Mouse (Mus musculus) monocyte, adult 2 months (primary cell): ENCODE results near the gene Gm21060.
"Not testable (repeated sequence)": the region's sequence is repeated elsewhere in the genome, so short reads cannot be mapped to it uniquely, and the experiment has no call there.

Source experiments
- DNase-seq, 2 experiments: peaks; one replicate each; pipeline ENCODE4 v3.0.0; 2022; ENCODE audit warnings: low spot score in 2 of 2, low read depth in 1 of 2

Gene Gm21060

DNA sequence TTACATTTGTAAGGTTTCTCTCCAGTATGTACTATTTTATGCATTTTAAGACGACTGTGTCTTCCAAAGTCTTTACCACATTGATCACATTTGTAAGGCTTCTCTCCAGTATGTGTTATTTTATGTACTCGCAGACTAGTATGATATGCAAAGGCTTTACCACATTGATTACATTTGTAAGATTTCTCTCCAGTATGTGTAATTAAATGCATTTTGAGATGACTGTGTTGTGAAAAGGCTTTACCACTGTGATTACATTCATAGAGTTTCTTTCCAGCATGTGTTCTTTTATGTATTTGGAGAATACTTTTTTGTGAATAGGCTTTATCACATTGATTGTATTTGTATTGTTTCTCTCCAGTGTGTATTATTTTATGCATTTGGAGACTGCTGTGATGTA is at the start of gene Gm21060:
Gene Gm21060, minus strand, starts transcription at position 101 of the 400 bp plus-strand sequence.
- no peak for DNase-seq

DNA sequence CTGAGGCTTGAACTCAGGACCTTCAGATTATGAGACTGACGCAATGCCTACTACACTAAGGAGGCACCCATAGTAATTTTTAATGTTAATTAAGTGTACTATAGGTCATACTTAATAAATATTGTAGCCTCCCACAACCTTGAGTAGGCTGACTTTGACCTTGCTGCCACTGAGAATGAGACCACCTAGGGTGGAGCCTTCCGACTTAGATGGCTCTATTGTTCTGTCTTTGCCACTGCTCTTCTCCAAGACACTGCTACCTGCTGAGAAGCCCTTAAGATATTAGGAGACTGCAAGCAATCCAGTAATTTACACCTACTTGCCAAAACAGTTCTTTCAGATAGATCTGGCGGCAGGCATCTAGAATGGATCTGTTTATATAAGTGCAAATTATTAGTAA is 24.0 kb upstream of the Gm21060 start:
- DNase-seq = not testable (repeated sequence)

DNA sequence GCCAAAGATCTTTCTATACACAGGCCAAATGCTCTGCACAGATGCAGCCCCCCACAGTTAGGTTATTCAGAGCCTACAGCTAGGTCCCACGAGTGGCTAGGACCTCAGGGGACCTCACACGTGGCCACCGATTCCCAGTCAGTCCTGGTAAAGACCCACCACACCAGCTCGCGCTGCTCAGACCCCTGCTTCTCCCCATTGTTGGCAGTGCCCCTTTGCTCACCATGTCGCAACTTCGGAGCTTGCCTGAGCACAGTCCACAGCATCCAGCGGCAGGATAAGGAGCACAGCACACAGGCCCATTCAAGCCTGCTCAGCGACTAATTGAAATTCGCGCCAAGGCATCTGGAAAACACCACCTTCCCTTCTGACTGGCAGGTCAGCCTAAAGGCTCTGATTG is 16.3 kb upstream of the Gm21060 start:
- DNase-seq = not testable (repeated sequence)

DNA sequence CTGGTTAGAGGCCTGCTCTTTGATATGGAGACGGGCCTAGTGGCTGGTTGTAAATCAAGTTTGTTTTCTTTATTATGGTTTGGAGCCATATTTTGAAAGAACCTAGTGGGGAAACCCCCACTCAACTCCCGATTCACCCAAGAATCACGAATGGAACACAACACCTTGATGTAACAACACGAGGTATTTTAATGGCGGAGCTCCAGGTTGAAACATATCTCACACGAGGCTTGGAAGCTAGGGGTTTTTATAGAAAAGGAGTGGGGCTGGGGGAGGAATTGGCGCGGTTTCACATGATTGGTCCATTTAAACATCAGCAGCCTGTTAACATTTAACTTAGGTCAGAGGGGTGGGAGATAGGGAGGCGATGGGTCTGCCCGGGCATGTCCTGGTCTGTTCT is 15.5 kb upstream of the Gm21060 start:
- DNase-seq = not testable (repeated sequence)

DNA sequence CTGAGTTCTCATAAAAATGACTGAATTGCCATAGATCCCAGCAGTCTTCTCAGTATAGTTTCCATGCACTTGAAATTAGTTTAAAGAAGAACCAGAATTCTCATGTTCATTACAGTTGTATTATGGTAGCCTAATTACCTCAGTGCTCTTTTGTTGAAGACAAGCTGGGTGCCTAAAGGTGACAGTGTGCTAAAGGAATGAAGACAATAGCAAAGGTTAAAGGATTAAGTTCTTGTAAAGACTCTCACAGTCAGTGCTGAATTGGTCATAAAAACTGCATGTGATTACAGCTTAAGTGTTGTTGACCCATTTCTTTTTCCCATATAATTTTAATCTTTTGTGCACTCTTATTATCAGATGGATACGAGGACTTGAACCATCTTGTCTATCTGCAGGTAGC is 11.2 kb upstream of the Gm21060 start:
- DNase-seq = not testable (repeated sequence)

DNA sequence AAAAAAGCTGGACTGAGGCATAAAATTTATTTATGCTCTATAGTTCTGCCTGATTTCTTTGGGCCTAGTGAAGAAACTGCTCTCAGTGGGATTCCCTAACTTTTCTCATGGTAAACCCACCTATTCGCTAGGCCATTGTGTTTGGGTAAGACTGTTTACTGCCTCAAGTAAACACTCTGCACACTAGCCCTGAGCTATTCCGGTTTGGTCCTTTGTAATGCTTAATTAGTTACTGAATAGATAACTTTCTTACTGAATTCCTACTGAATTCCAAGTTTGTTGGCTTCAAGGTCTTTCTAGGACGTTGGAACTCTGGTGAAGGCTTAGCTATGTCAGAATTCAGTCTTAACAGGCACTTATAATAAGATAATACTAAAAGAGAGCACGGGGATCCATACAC is 11.8 kb downstream of the Gm21060 start:
- not testable (repeated sequence) for DNase-seq

DNA sequence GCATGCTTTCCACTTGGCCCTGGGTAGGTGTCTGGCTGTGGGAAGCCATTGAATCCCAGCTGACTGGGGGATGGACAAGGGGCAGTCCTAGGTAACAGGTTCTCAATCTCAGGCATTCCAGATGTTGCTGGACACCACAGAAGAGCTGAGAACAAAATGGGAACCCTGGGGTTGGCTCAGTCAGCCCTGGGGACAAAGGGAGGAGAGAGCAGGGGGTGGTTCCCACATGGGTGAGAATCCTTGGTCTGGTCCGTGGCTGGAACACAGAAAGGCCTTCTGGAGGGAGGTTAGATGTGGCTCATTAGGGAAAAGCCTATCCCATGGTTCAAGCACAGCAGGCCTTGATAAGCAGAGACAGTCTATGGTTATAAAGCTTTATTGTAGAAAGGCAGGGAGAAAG is 13.3 kb downstream of the Gm21060 start:
- DNase-seq = no peak

DNA sequence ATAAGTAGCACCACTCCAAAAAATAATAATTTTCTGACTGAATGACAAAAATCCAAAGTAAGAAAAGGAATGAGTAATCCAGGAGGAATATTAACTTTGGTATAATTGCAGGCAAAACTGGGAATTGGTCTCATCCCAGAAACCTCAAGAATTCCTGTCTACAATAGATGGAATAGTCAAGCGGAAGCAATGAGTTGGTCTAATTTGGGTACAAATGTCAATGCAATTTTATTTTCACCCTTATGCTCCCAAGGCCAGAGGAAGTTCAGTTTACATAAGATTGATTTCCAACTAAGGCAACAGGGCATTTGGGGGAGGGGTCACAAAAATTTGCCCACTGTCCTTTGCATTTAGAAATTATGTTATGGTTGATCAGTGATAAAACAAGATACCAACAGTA is 21.4 kb downstream of the Gm21060 start:
- no peak for DNase-seq

DNA sequence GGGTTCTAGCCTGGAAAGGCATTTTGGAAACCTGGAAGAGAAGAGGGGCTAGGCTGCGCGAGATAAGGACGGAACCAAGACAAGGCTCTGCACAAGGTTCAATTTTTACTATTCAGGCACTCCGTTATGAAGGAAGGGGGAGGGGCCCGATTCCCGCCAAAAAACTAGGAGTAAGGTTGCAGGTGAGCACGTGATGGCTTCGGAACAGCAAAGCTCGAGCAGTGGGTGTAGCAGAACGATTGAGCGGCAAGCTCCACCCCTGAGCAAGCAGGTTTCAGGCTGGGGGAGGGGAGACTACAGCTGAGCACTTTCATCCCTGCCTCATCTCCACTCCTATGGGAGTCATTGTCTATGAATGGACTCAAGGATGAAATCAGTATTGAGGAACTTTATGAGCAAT is 27.7 kb downstream of the Gm21060 start:
- not testable (repeated sequence) for DNase-seq

DNA sequence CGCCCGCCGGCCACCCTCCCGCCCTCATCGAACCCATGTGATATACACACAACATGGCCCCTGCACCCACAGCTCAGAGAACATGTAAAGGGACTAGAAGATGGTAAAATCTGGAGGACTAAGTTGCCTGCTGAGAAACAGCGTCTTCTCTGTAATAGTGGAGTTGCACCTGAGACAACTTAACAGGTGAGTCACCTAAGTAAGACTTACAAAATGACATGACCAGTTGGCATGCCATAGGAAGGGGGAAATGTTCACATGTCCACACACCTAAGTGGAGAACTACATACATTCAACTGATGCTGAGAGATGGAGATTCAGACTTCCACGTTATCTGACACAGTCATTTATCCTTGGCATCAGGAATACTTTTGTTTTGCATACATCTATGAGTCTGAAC is 29.7 kb downstream of the Gm21060 start:
- DNase-seq = no peak

DNA sequence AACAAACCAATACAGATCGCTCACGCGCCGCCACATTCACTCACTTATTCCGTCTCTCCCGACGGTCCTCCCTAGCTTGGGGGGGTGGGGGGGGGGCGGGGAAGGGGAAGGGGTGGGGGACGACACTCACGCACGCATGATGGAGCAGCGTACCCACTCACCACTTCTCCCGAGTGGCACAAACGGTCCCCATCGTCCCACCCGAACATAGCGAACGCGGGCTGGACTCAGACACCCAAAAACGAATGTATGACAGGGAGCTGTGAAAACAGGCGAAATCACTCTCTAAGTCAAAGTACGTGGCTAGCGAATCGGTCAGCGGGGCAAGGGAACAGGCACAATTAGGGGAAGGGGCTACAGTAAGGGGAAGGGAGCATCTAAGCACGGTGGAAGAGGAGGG is 30.2 kb downstream of the Gm21060 start:
- no peak for DNase-seq

DNA sequence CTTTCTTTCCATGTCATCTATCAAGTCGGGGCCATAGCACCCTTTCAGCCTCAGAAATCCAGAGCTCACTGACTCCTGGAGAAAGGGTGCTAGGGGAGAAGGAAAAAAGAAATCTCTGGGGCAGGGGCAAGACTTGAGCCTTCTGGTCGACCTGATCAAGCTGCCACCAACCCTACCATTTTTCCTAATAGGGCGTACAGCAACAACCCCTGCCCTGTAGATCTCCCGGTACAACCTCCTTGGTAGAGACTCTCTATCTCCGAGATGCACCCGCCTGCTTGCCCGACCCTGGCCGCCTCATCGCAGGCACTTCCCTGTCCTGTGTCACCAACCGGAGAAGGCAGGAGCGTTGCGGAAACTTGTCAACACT is 30.6 kb downstream of the Gm21060 start:
- DNase-seq = peak in 1 of 2 experiments; percentile 38

DNA sequence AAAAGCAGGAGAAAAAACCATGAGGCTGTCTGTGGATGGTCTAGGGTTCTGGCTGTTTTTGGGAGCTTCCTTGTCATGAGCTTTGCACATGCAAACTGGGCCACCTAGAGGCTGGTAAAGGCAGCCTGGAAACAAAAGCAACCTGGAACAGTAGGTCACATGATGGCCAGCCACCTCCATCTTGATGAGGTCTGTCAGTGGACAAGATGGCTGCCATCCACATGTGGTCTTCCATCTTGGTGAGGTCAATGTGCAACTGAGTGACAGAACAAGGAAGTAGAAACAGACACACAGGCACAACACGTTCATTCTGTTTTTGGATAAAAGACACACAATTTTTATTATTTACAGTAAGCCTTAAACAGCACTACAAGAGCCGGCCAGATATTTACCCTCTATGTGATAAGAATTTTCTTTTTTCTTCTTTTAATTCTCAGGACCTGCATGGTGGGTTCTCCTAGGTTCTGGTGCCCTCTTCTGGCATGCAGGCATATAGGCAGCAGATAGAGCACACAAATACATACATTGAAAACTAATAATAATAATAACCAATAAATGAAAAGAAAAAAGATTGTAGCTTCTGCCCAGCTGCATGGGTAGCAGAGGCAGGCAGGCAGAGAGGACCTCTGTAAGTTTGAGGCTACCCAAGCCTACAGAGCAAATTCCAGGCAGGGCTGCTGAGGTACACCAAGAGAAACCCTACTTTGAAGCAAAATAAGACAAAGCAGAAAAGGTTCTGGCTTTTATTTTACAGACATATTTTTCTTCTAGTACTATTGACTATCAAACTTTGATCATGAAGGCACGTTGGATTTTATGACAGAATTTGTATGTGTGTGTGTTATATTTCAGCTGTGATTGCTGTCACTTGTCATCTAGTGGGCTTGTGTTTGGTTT is 31.3 kb downstream of the Gm21060 start:
- peak; percentile 76 to 81 for DNase-seq

DNA sequence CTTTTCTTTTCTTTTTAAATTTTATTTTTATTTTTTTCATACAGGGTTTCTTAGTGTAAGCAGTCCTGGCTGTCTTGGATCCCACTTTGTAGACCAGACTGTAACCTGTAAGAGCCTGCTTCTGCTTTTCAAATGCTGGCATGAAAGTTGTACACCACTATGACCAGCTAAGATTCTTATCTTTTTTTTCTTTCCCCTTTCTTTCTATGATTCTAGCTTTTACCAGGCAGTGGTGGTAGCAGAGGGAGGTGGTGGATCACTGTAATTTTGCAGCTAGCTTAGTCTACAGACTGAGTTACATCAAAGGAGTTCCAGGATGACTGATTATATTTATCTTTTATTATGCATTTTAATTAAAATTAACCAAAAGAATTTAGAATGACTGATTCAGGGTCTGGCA is 31.9 kb downstream of the Gm21060 start:
- no peak for DNase-seq

DNA sequence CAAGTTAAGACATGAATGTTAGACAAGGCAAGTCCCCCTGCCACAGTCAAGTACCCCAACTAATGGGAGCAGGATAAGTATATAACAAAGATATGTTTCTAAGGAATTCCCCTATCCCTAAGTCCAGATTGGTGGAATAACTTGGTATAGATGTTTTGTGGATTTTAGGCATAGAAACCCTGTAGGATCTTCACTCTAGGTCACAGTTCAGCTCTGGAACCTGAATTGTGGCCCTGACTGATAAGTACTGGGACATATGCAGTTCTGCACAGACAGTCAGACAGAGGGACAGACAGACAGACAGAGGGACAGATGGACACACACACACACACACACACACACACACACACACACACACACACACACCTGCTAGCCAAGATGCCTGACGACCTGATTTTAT is 32.6 kb downstream of the Gm21060 start:
- DNase-seq = no peak

DNA sequence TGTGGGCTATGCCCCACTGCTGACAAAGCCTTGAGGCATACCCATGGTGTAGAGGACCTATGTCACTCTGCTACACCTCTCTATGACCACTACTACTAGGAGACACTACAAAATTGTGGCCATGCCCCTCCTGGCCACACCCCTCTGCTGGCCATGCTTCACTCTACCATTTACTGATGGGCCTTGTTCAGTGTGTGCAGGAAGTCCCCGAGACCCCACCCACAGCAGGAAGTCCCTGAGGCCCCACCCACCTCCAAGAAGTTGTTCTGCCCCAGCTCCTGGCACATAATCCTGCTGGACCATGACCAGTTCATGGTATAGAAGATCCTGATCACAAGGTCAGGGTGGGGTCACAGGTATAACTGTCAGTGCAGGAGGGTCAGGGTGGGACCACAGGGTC is 35.6 kb downstream of the Gm21060 start:
- no peak for DNase-seq

DNA sequence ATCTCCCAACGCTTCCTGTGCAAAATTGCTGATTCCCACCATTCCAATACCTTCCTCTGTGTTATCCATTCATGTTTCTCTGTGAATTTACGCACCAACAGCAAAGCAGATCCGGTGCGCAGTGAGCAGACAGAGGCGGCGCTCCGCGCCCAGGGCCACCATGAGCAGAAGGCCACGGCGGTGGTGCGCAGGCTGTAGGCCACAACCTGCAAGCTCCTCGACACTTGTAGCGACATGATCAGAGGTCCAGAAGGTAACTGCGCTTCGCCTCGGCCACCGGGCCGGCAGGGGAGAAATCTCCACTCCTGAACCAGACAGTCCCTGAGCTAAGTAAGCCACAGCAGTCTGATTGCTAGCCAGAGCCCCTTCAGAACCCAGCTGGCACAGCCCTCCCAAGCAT is 39.1 kb downstream of the Gm21060 start:
- no peak for DNase-seq

DNA sequence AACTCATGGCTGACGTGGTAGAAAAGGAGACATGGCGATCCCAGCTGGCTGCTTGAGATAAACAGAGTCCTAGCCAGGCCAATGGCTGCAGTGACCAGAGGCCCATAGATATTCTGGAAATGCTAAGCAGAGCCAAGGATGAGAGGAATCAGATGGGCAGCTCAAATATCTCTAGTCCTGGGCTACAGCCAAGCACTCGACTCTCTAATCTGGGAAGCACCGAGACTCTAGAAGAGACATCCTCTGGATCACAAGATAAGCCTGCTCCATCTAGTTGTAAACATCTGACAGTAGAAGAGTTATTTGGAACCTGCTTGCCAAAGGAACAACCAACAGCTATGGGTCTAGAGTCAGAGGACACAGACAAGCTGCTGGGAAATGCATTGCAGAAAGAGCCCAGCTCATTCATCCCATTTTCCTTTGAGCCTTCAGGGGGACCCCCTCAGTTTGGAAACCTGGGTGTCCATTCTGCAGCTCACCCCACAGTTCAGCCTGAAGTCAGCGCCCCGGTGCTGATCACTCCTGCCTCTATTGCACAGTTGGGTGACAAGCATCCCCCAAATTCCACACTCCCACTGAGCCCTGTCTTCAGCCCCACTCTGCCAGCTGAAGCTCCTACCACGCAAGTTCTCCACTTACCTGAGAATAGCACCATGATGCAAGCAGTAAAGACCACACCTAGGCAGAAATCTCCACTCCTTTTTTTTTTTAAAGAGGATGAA is 40.5 kb downstream of the Gm21060 start:
- DNase-seq = no peak

DNA sequence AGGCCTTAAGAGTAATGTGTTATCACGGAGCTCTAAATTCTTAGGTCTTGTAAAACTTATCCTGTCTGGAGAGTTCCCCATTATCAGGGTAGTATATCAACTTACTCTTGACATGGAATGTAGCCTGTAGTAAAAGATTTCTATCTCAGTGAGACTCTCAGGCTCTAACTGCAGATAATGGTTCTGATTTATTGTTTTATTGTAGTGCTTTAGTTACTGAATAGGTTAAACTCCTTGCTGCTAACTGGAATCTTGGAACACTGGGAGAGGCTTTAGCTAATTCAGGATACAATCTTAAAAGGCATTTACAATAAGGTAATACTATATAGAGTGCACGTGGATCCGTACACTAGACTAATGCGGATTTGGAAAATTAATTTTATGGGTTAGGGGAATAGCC is 49.5 kb downstream of the Gm21060 start:
- DNase-seq = not testable (repeated sequence)
